Mouse (Mus musculus) bone marrow macrophage, adult 2 months (primary cell): ENCODE results near the gene Fmod.

Experiments
- CTCF ChIP-seq: IDR thresholded peaks from 2 replicates; pipeline ENCODE4 v1.5.1; 2012; ENCODE audit warnings: low read depth, mild to moderate bottlenecking, low read length, moderate library complexity
- POLR2A ChIP-seq: IDR thresholded peaks from 2 replicates; pipeline ENCODE4 v1.6.1; 2012; ENCODE audit warnings: mild to moderate bottlenecking, low read depth, low read length, borderline replicate concordance

DNA sequence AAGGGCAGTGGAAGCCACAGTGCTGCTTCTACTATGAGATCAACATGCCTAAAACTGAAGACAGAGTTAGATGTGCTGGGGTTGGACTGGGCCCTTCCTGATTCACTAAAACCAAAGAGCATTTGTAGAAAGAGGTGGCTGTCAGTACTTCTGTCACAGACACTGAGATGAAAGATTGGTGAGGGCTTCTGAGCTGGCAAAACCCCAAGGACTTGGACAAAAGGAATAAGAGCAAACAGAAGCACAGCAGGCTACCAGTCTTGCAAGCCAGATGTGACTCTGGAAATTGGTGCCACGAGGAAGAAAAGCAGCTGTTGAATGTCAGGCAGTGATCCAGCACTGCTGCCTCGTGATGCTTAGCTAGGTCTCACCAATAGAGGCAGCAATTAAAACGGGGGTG is 48.2 kb upstream of the Fmod start:
- no peak for TF ChIP-seq POLR2A
- TF ChIP-seq CTCF = no peak
